Mouse (Mus musculus) midbrain, embryonic 12.5 days (tissue): ENCODE data around the gene Rasgef1c. TPM values are rescaled to one million over a fixed set of nuclear protein-coding genes. Genes with fewer than 3 reads are reported as not detected.

Source experiments
- ATAC-seq: fragments of 200-750 bp; cut with Nextera tagmentation; 2 replicates; pipeline ENCODE4 v1.8.0; 2017; ENCODE audit warnings: low read depth, moderate TSS enrichment, moderate library complexity; ENCODE audit not compliant: low FRiP score
- H3K27ac ChIP-seq: fragments of 300-500 bp; sonication (generic); replicated peaks from 2 replicates; pipeline ENCODE4 v1.5.1; 2016; ENCODE audit warnings: mild to moderate bottlenecking
- H3K27me3 ChIP-seq: fragments of 300-500 bp; sonication (generic); 2 replicates; pipeline ENCODE4 v1.6.1; 2016; ENCODE audit warnings: mild to moderate bottlenecking
- H3K36me3 ChIP-seq: fragments of 300-500 bp; sonication (generic); 2 replicates; pipeline ENCODE4 v1.6.1; 2016
- H3K4me1 ChIP-seq: fragments of 300-500 bp; sonication (generic); 2 replicates; pipeline ENCODE4 v1.6.1; 2016
- H3K4me2 ChIP-seq: fragments of 300-500 bp; sonication (generic); replicated peaks from 2 replicates; pipeline ENCODE4 v1.6.1; 2016; ENCODE audit warnings: mild to moderate bottlenecking, moderate library complexity
- H3K4me3 ChIP-seq: fragments of 300-500 bp; sonication (generic); 2 replicates; pipeline ENCODE4 v1.5.1; 2016; ENCODE audit warnings: mild to moderate bottlenecking
- H3K9ac ChIP-seq: fragments of 300-500 bp; sonication (generic); replicated peaks from 2 replicates; pipeline ENCODE4 v1.6.1; 2016; ENCODE audit warnings: mild to moderate bottlenecking, moderate library complexity
- H3K9me3 ChIP-seq: fragments of 300-500 bp; sonication (generic); 2 replicates; pipeline ENCODE4 v1.6.1; 2016; ENCODE audit warnings: mild to moderate bottlenecking
- WGBS: fragments of 180-500 bp; shearing (Covaris S2); methylation state at CpG from one replicate; pipeline ENCODE4 v1.1.7; 2016; 5-methylcytosine and 5-hydroxymethylcytosine counted together
- polyA plus RNA-seq: library from polyadenylated mRNA; unstranded; fragments of >200 nt; fragmentation: Nextera tagmentation; extraction: Ambion mirVana; gene quantifications from 2 replicates; pipeline ENCODE4 v1.2.1, GENCODE M21; 2016

The Rasgef1c gene
- polyA plus RNA-seq, 1 experiment from 2014 or later, result 1.6 TPM

GRCm38 (mm10) chr11:49981321-49981963 lies 79.8 kb downstream of the Rasgef1c start:
- Histone ChIP-seq H3K4me2 (no peak overlapping the region), H3K27me3 (no peaks in the 10 kb centered on the region), H3K4me1 (0 out of 2 replicates have a peak, but pooled peaks cover 6% of the 10 kb centered on the region), H3K9me3 (no peaks in the 10 kb centered on the region), H3K9ac (no peak overlapping the region), H3K27ac (no peak overlapping the region), H3K4me3 (no peak overlapping the region), H3K36me3 (no peaks in the 10 kb centered on the region)
- no peak for ATAC-seq
- 87% methylated on average over 7 of the region's 7 CpGs for WGBS

- no peak overlapping the region for H3K4me2 ChIP-seq
- no peak overlapping the region for H3K4me3 ChIP-seq
- no peak for ATAC-seq
- WGBS, result 86% methylated on average over 4 of the region's 4 CpGs
- H3K9ac ChIP-seq, result no peak overlapping the region
- 0 out of 2 replicates have a peak, but pooled peaks cover 6% of the 10 kb centered on the region for H3K4me1 ChIP-seq
- no peaks in the 10 kb centered on the region for H3K36me3 ChIP-seq
- H3K9me3 ChIP-seq, result no peaks in the 10 kb centered on the region
- H3K27ac ChIP-seq, result no peak overlapping the region
- no peaks in the 10 kb centered on the region for H3K27me3 ChIP-seq
Observed at GRCm38 (mm10) chr11:49982094-49982493, 80.5 kb downstream of the Rasgef1c start.

GRCm38 (mm10) chr11:49982881-49983280 lies 81.2 kb downstream of the Rasgef1c start:
- Histone ChIP-seq H3K36me3 (no peaks in the 10 kb centered on the region), H3K9ac (0 out of 2 replicates have a peak overlapping the region, but pooled peaks have one; percentile 11), H3K27me3 (no peaks in the 10 kb centered on the region), H3K4me3 (no peak overlapping the region), H3K27ac (no peak overlapping the region), H3K4me2 (no peak overlapping the region), H3K9me3 (no peaks in the 10 kb centered on the region), H3K4me1 (0 out of 2 replicates have a peak, but pooled peaks cover 6% of the 10 kb centered on the region)
- no peak for ATAC-seq
- WGBS, result 55% methylated on average over 4 of the region's 4 CpGs

- no peaks in the 10 kb centered on the region for H3K27me3 ChIP-seq
- H3K36me3 ChIP-seq, result no peaks in the 10 kb centered on the region
- no peak overlapping the region for H3K27ac ChIP-seq
- WGBS, result 76% methylated on average over 4 of the region's 4 CpGs
- no peak for ATAC-seq
- no peak overlapping the region for H3K4me2 ChIP-seq
- H3K9me3 ChIP-seq, result no peaks in the 10 kb centered on the region
- H3K9ac ChIP-seq, result no peak overlapping the region
- 0 out of 2 replicates have a peak, but pooled peaks cover 6% of the 10 kb centered on the region for H3K4me1 ChIP-seq
- no peak overlapping the region for H3K4me3 ChIP-seq
Observed at GRCm38 (mm10) chr11:49983875-49984552, 82.4 kb downstream of the Rasgef1c start.

GRCm38 (mm10) chr11:49985009-49985408 lies 83.4 kb downstream of the Rasgef1c start:
- Histone ChIP-seq H3K9ac (no peak overlapping the region), H3K36me3 (no peaks in the 10 kb centered on the region), H3K4me2 (no peak overlapping the region), H3K9me3 (no peaks in the 10 kb centered on the region), H3K4me1 (0 out of 2 replicates have a peak, but pooled peaks cover 6% of the 10 kb centered on the region), H3K27ac (no peak overlapping the region), H3K4me3 (no peak overlapping the region), H3K27me3 (no peaks in the 10 kb centered on the region)
- 91% methylated on average over 4 of the region's 4 CpGs for WGBS
- no peak for ATAC-seq

- Histone ChIP-seq H3K36me3 (no peaks in the 10 kb centered on the region), H3K27ac (no peak overlapping the region), H3K4me2 (no peak overlapping the region), H3K9me3 (no peaks in the 10 kb centered on the region), H3K9ac (no peak overlapping the region), H3K27me3 (no peaks in the 10 kb centered on the region), H3K4me1 (0 out of 2 replicates have a peak, but pooled peaks cover 6% of the 10 kb centered on the region), H3K4me3 (no peak overlapping the region)
- 0 out of 2 replicates have a peak, but pooled peaks have one; percentile 52 for ATAC-seq
- WGBS, result 26% methylated on average over 10 of the region's 10 CpGs
Observed at GRCm38 (mm10) chr11:49986277-49987036, 84.8 kb downstream of the Rasgef1c start.

GRCm38 (mm10) chr11:49994536-49994935 lies 92.9 kb downstream of the Rasgef1c start:
- no peaks in the 10 kb centered on the region for H3K4me1 ChIP-seq
- no peaks in the 10 kb centered on the region for H3K9me3 ChIP-seq
- no peak overlapping the region for H3K27ac ChIP-seq
- ATAC-seq, result no peak
- no peaks in the 10 kb centered on the region for H3K36me3 ChIP-seq
- H3K9ac ChIP-seq, result no peak overlapping the region
- H3K4me2 ChIP-seq, result no peak overlapping the region
- WGBS, result 94% methylated on average over 2 of the region's 2 CpGs
- no peaks in the 10 kb centered on the region for H3K27me3 ChIP-seq
- H3K4me3 ChIP-seq, result no peak overlapping the region

GRCm38 (mm10) chr11:49996398-49996797 lies 94.8 kb downstream of the Rasgef1c start:
- Histone ChIP-seq H3K27me3 (no peaks in the 10 kb centered on the region), H3K4me3 (no peak overlapping the region), H3K9ac (no peak overlapping the region), H3K36me3 (no peaks in the 10 kb centered on the region), H3K27ac (no peak overlapping the region), H3K4me2 (no peak overlapping the region), H3K9me3 (no peaks in the 10 kb centered on the region), H3K4me1 (no peaks in the 10 kb centered on the region)
- WGBS, result 82% methylated on average over 4 of the region's 4 CpGs
- no peak for ATAC-seq

GRCm38 (mm10) chr11:49997321-49997720 lies 95.7 kb downstream of the Rasgef1c start:
- ATAC-seq, result no peak
- Histone ChIP-seq H3K4me3 (no peak overlapping the region), H3K9ac (no peak overlapping the region), H3K36me3 (no peaks in the 10 kb centered on the region), H3K27ac (no peak overlapping the region), H3K9me3 (no peaks in the 10 kb centered on the region), H3K4me2 (no peak overlapping the region), H3K4me1 (no peaks in the 10 kb centered on the region), H3K27me3 (no peaks in the 10 kb centered on the region)
- WGBS, result 81% methylated on average over 5 of the region's 5 CpGs

GRCm38 (mm10) chr11:50002853-50003252 lies 101.2 kb downstream of the Rasgef1c start:
- no peaks in the 10 kb centered on the region for H3K9me3 ChIP-seq
- no peaks in the 10 kb centered on the region for H3K36me3 ChIP-seq
- no peaks in the 10 kb centered on the region for H3K4me1 ChIP-seq
- H3K9ac ChIP-seq, result no peak overlapping the region
- H3K4me2 ChIP-seq, result no peak overlapping the region
- ATAC-seq, result no peak
- H3K27ac ChIP-seq, result no peak overlapping the region
- H3K27me3 ChIP-seq, result no peaks in the 10 kb centered on the region
- WGBS, result 93% methylated on average over 4 of the region's 4 CpGs
- no peak overlapping the region for H3K4me3 ChIP-seq

- no peaks in the 10 kb centered on the region for H3K36me3 ChIP-seq
- 76% methylated on average over 10 of the region's 10 CpGs for WGBS
- H3K4me3 ChIP-seq, result no peak overlapping the region
- H3K9me3 ChIP-seq, result no peaks in the 10 kb centered on the region
- no peak overlapping the region for H3K27ac ChIP-seq
- H3K4me1 ChIP-seq, result no peaks in the 10 kb centered on the region
- no peak for ATAC-seq
- H3K27me3 ChIP-seq, result no peaks in the 10 kb centered on the region
- no peak overlapping the region for H3K4me2 ChIP-seq
- H3K9ac ChIP-seq, result no peak overlapping the region
Observed at GRCm38 (mm10) chr11:50007776-50008175, 106.1 kb downstream of the Rasgef1c start.

- H3K9me3 ChIP-seq, result no peaks in the 10 kb centered on the region
Observed at GRCm38 (mm10) chr11:50008231-50008630, 106.6 kb downstream of the Rasgef1c start.

More at GRCm38 (mm10) chr11:50008231-50008630, 106.6 kb downstream of the Rasgef1c start:
- no peaks in the 10 kb centered on the region for H3K4me1 ChIP-seq
- H3K4me2 ChIP-seq, result no peak overlapping the region
- ATAC-seq, result no peak
- 33% methylated on average over 5 of the region's 5 CpGs for WGBS
- H3K27ac ChIP-seq, result no peak overlapping the region
- no peak overlapping the region for H3K4me3 ChIP-seq
- no peaks in the 10 kb centered on the region for H3K27me3 ChIP-seq
- no peak overlapping the region for H3K9ac ChIP-seq
- H3K36me3 ChIP-seq, result no peaks in the 10 kb centered on the region
